Mouse (Mus musculus) urinary bladder, postnatal 10 days (tissue): Measurements from ENCODE around the gene Ephb2.

Source experiments
- DNase-seq: peaks from one replicate; pipeline ENCODE4 v3.0.0; 2022; ENCODE audit warnings: low spot score

Ephb2 gene

GRCm38 (mm10) chr4:136800366-136800765 is 35.4 kb downstream of the Ephb2 start:
- DNase-seq: no peak

- DNase-seq: no peak
Observed at GRCm38 (mm10) chr4:136797677-136798569, 37.9 kb downstream of the Ephb2 start.

GRCm38 (mm10) chr4:136793320-136793719 is 42.5 kb downstream of the Ephb2 start:
- DNase-seq: no peak

GRCm38 (mm10) chr4:136789821-136790220 is 46.0 kb downstream of the Ephb2 start:
- DNase-seq: no peak

GRCm38 (mm10) chr4:136787357-136787756 is 48.4 kb downstream of the Ephb2 start:
- no peak for DNase-seq

GRCm38 (mm10) chr4:136786453-136787276 is 49.1 kb downstream of the Ephb2 start:
- no peak for DNase-seq

GRCm38 (mm10) chr4:136783552-136784150 is 52.1 kb downstream of the Ephb2 start:
- no peak for DNase-seq

GRCm38 (mm10) chr4:136782579-136782925 is 53.2 kb downstream of the Ephb2 start:
- no peak for DNase-seq

- no peak for DNase-seq
Observed at GRCm38 (mm10) chr4:136781868-136782578, 53.8 kb downstream of the Ephb2 start.

GRCm38 (mm10) chr4:136780201-136780895 is 55.4 kb downstream of the Ephb2 start:
- DNase-seq: no peak

GRCm38 (mm10) chr4:136779156-136779555 is 56.6 kb downstream of the Ephb2 start:
- no peak for DNase-seq

- no peak for DNase-seq
Observed at GRCm38 (mm10) chr4:136776471-136776892, 59.3 kb downstream of the Ephb2 start.

- no peak for DNase-seq
Observed at GRCm38 (mm10) chr4:136775903-136776302, 59.9 kb downstream of the Ephb2 start.

- DNase-seq: no peak
Observed at GRCm38 (mm10) chr4:136774201-136774600, 61.6 kb downstream of the Ephb2 start.

GRCm38 (mm10) chr4:136772952-136773584 is 62.7 kb downstream of the Ephb2 start:
- DNase-seq: no peak

- no peak for DNase-seq
Observed at GRCm38 (mm10) chr4:136772318-136772717, 63.5 kb downstream of the Ephb2 start.

- DNase-seq: no peak
Observed at GRCm38 (mm10) chr4:136770718-136771117, 65.1 kb downstream of the Ephb2 start.

- DNase-seq: no peak
Observed at GRCm38 (mm10) chr4:136768499-136768898, 67.3 kb downstream of the Ephb2 start.

- no peak for DNase-seq
Observed at GRCm38 (mm10) chr4:136765080-136765479, 70.7 kb downstream of the Ephb2 start.

- no peak for DNase-seq
Observed at GRCm38 (mm10) chr4:136763349-136763748, 72.4 kb downstream of the Ephb2 start.
